Mouse (Mus musculus): ENCODE measurements around the gene Lingo1.

Lingo1 gene

GRCm38 (mm10) chr9:56681950-56682349 is 114.3 kb downstream of the Lingo1 start:
- no peak for DNase-seq (ENCODE audit: low read depth in 2 of 2, low spot score in 2 of 2)

GRCm38 (mm10) chr9:56678929-56679681 is 117.2 kb downstream of the Lingo1 start:
- no peak for DNase-seq (ENCODE audit: low read depth in 2 of 2, low spot score in 2 of 2)

- no peak for DNase-seq (ENCODE audit: low read depth in 2 of 2, low spot score in 2 of 2)
These were observed 120.6 kb downstream of the Lingo1 start for GRCm38 (mm10) chr9:56675696-56676095.

- no peak for DNase-seq (ENCODE audit: low read depth in 2 of 2, low spot score in 2 of 2)
These were observed 126.6 kb downstream of the Lingo1 start for GRCm38 (mm10) chr9:56669605-56670221.

GRCm38 (mm10) chr9:56664136-56664535 is 132.1 kb downstream of the Lingo1 start:
- no peak for DNase-seq (ENCODE audit: low read depth in 2 of 2, low spot score in 2 of 2)

GRCm38 (mm10) chr9:56662946-56663345 is 133.3 kb downstream of the Lingo1 start:
- no peak for DNase-seq (ENCODE audit: low read depth in 2 of 2, low spot score in 2 of 2)

DNA sequence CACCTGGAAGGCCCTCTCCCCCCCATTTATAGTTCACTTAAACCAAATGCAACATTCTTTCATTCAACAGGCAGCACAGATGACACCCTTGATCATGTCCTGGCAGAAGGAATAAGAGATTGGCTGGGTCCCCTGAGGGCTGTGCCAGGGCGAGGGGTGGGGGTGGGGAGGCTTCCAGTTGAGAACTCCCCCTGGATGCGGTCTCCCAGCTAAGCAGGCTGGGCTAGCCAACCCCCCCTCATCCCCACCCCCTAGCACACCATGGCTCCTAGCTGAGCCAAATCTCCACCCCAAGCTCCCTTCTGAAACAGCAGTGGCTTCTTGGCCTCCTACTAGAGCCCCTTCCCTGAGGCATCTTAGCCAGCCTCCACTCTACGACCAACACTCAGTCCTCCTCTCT is 133.9 kb downstream of the Lingo1 start:
- DNase-seq (ENCODE audit: low read depth in 2 of 2, low spot score in 2 of 2), result no peak

GRCm38 (mm10) chr9:56661217-56661840 is 134.9 kb downstream of the Lingo1 start:
- no peak for DNase-seq (ENCODE audit: low read depth in 2 of 2, low spot score in 2 of 2)

- DNase-seq (ENCODE audit: low read depth in 2 of 2, low spot score in 2 of 2), result no peak
These were observed 137.7 kb downstream of the Lingo1 start for GRCm38 (mm10) chr9:56658580-56658979.

DNA sequence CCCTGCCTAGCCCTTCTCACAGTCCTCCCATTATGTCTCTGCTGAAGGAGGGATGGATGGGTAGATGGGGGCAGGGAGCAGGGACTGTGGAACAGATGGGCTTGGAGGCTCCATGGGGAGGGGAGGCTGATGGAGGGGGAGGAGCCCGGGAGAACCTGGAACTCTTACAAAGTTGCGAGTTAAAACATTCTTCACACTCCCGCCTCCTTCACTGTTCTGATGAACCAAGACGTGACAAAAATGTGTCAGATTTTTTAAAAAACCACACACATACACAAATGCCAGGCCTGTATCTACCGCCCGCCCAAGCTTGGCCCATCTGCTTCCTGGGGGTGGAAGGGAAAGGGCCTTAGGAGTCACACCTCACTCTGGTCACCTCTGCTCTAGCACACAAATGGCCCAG is 138.3 kb downstream of the Lingo1 start:
- no peak for DNase-seq (ENCODE audit: low read depth in 2 of 2, low spot score in 2 of 2)

- no peak for DNase-seq (ENCODE audit: low read depth in 2 of 2, low spot score in 2 of 2)
These were observed 139.3 kb downstream of the Lingo1 start for GRCm38 (mm10) chr9:56656766-56657542.

DNA sequence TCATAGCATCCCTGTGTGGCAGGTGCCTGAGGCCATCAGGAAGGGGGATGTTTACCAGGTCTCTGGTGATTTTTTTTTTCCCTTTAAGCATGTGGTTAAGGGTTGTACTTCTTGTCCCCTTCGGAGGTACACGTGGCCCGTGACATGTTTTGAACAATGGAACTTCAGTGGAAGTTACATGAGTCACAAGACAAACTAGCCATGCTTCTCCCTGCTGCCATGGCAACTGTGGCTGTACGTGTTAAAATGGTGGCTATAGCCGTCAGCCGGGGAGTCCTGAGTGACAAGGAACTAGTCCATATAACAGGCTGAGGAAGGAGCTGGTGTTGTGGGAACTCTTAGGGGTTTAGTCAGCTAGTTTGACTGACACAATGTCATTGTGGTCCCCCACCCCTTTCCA is 141.1 kb downstream of the Lingo1 start:
- no peak for DNase-seq (ENCODE audit: low read depth in 2 of 2, low spot score in 2 of 2)

DNA sequence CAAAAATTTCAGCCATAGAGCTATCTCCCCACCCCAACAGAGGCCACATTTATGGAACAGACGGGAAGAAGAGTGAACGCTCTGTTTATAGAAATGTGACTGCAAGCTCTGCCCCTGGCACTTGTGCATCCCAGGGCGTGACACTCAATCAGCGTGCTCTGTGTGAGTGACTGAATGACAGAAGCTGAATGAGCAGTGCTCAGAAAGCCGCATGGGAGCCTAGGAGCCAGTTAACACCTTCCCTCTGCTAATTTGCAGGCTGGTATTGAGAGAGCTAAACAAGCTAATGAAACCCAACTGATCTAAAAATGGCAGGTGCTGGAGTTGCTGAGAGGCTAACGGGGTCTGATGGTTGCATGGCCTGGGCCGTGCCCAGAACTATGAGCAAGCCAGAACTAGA is 143.7 kb downstream of the Lingo1 start:
- no peak for DNase-seq (ENCODE audit: low read depth in 2 of 2, low spot score in 2 of 2)

GRCm38 (mm10) chr9:56651586-56651985 is 144.7 kb downstream of the Lingo1 start:
- no peak for DNase-seq (ENCODE audit: low read depth in 2 of 2, low spot score in 2 of 2)

DNA sequence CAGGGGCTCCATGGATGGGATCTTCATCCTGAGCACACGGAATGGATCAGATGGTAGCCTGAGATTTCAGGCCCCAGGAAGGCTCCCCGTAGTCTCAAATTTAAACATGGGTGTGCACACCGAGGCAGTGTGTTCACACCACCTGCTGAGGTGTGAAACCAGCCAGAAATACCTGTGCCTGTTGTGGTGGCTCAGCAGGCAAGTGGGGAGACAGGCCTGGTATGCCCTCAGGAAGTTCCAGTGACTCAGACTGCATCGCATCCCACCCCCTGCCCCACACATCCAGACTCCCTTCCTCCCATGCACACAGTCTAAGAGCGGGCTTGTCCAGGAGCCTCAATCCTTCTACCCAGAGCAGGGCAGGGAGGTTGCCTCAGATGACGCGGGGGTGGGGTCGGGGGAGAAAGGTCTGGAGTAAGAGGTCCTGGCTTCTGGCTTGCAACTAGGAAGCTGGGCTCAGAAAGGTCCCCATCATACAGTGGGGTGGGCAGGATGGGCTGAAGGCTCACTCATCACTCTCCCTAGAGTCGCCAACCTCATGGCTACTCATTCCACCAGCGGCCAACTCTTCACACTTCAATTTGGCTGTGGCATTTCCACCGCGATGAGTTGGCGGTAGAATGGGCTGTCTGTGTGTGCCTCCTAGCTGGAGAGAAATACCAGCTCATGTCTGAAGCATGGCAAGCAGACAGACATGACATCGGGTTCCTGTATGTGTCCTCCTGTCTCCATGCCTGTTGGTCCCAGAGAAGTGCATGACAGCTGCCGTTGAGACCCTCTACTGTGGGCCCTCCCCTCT is 149.8 kb downstream of the Lingo1 start:
- DNase-seq (ENCODE audit: low read depth in 2 of 2, low spot score in 2 of 2), result no peak

DNA sequence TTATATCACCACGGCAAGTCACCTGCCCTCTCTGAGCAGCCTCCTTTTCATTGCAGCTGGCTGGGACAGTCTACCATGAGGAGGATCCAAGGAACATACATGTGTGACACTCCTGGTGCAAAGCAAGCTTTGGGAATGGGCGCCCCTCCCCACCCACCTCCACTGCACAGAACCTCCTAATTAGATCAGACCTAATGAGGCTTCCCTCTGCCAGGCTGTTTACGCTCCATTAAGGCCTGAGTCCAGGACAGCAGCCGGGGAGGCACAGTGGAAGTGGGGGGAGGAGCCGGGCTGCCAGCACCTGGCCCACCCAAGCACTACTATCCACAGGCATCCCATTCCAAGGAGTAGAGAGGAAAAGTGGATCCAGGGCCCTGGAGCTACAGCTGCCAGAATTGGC is 152.8 kb downstream of the Lingo1 start:
- DNase-seq (ENCODE audit: low read depth in 2 of 2, low spot score in 2 of 2), result no peak

GRCm38 (mm10) chr9:56638226-56638905 is 157.9 kb downstream of the Lingo1 start:
- no peak for DNase-seq (ENCODE audit: low read depth in 2 of 2, low spot score in 2 of 2)

DNA sequence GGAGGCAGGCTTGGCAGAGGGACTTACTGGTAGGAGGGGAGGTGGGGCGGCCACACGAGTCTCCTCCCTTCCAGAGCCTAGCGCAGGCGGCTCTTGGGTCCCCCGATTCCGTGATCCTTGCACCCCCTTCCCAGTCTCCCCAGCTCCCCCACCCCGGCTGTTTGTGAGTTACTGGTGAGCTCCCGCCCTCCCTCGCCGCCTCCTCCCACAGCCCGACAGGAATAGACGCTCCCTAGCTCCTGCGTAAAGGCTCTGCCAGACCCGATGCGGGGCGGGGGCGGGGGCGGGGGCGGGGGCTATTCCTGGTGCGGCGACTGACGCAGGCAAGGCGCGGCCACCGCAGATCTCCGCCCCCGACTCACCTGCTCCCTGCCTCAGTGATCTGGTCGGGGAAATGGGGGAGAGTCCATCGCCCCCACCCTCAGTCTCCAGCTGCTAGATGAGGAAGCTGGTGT is 158.8 kb downstream of the Lingo1 start:
- no peak for DNase-seq (ENCODE audit: low read depth in 2 of 2, low spot score in 2 of 2)

- DNase-seq (ENCODE audit: low read depth in 2 of 2, low spot score in 2 of 2), result no peak
These were observed 159.4 kb downstream of the Lingo1 start for GRCm38 (mm10) chr9:56636766-56637402.

DNA sequence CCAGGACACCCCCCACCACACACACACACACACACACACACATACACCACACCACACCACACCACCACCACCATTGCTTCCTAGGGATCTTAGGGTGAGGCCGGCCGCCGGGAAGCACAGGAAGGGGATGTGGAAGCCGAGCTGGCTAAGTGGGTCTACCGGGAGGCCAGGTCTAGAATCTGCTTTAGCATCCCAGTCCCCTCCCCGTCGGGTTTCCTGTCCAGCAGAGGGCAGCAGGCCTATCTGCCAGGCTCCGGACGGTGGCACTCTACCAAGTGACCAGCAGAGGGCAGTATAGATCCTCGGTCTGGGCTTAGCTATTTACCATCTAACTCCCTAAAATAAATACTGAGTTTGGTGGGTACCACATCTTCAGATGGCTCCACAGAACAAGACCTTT is 160.1 kb downstream of the Lingo1 start:
- peak; percentile 57 to 67 for DNase-seq (ENCODE audit: low read depth in 2 of 2, low spot score in 2 of 2)

Measured in CD8-positive naive resting alpha-beta T cell, adult 2 months (primary cell).